Mouse (Mus musculus): ENCODE results near the gene Rnf216. TPM values are rescaled to one million over a fixed set of nuclear protein-coding genes. Genes with fewer than 3 reads are reported as not detected.

The Rnf216 gene
- polyA plus RNA-seq, 1 experiment from 2014 or later, result 33.1 TPM

- no peaks in the 10 kb centered on the region for H3K36me3 ChIP-seq
- H3K27ac ChIP-seq (replicated peaks), result no peak overlapping the region
- no peak overlapping the region for H3K9ac ChIP-seq
- no peaks in the 10 kb centered on the region for H3K9me3 ChIP-seq
- no peaks in the 10 kb centered on the region for H3K4me1 ChIP-seq (replicated peaks)
- 72% methylated on average over 6 of the region's 6 CpGs for WGBS
- H3K4me3 ChIP-seq, result no peak overlapping the region
- no peak for ATAC-seq (ENCODE audit: low read depth)
- no peaks in the 10 kb centered on the region for H3K27me3 ChIP-seq
- H3K4me2 ChIP-seq, result no peak overlapping the region
Measured at GRCm38 (mm10) chr5:142950405-142950804, 162.4 kb downstream of the Rnf216 start.

GRCm38 (mm10) chr5:142949580-142949979 is 163.2 kb downstream of the Rnf216 start:
- ATAC-seq (ENCODE audit: low read depth), result no peak
- no peak overlapping the region for H3K4me3 ChIP-seq
- no peaks in the 10 kb centered on the region for H3K4me1 ChIP-seq (replicated peaks)
- H3K36me3 ChIP-seq, result no peaks in the 10 kb centered on the region
- WGBS, result 67% methylated on average over 6 of the region's 6 CpGs
- H3K9ac ChIP-seq, result no peak overlapping the region
- no peaks in the 10 kb centered on the region for H3K27me3 ChIP-seq
- no peaks in the 10 kb centered on the region for H3K9me3 ChIP-seq
- H3K4me2 ChIP-seq, result no peak overlapping the region
- no peak overlapping the region for H3K27ac ChIP-seq (replicated peaks)

- Histone ChIP-seq H3K36me3 (no peaks in the 10 kb centered on the region), H3K27me3 (no peaks in the 10 kb centered on the region), H3K4me2 (no peak overlapping the region), H3K4me1 (replicated peaks) (no peaks in the 10 kb centered on the region), H3K4me3 (no peak overlapping the region), H3K27ac (replicated peaks) (no peak overlapping the region), H3K9ac (no peak overlapping the region), H3K9me3 (no peaks in the 10 kb centered on the region)
- WGBS, result 88% methylated on average over 7 of the region's 7 CpGs
- no peak for ATAC-seq (ENCODE audit: low read depth)
Measured at GRCm38 (mm10) chr5:142947460-142947859, 165.3 kb downstream of the Rnf216 start.

- no peaks in the 10 kb centered on the region for H3K4me1 ChIP-seq (replicated peaks)
- WGBS, result 71% methylated on average over 8 of the region's 8 CpGs
- H3K36me3 ChIP-seq, result no peaks in the 10 kb centered on the region
- H3K9me3 ChIP-seq, result peaks cover 2% of the 10 kb centered on the region; the same call in 1 of the 2 replicates
- no peak overlapping the region for H3K27ac ChIP-seq (replicated peaks)
- no peak for ATAC-seq (ENCODE audit: low read depth)
- H3K4me2 ChIP-seq, result no peak overlapping the region
- no peak overlapping the region for H3K4me3 ChIP-seq
- H3K27me3 ChIP-seq, result no peaks in the 10 kb centered on the region
- H3K9ac ChIP-seq, result no peak overlapping the region
Measured at GRCm38 (mm10) chr5:142944979-142945682, 167.7 kb downstream of the Rnf216 start.

Small RNA genes lying within 50 kb of the gene (microRNA-seq; reads per million reads assigned to microRNA genes)
- not detected for gene Gm44405

Other genes with a start within 250 kb of the Rnf216 start
- 25.5 and 28.2 TPM in 2 replicates for gene Fbxl18, start 217.6 kb downstream of the Rnf216 start, polyA plus RNA-seq (2015; fragmentation: Nextera tagmentation; extraction: Ambion mirVana)
- 15,088 and 16,772 TPM in 2 replicates for gene Actb, start 206.2 kb downstream of the Rnf216 start, polyA plus RNA-seq (2015; fragmentation: Nextera tagmentation; extraction: Ambion mirVana)
- 517 and 659 TPM in 2 replicates for gene Fscn1, start 152.7 kb downstream of the Rnf216 start, polyA plus RNA-seq (2015; fragmentation: Nextera tagmentation; extraction: Ambion mirVana)
- 0.04 TPM in 1 of 2 replicates, not detected in the other for gene Olfr718-ps1, start 34.6 kb upstream of the Rnf216 start, polyA plus RNA-seq (2015; fragmentation: Nextera tagmentation; extraction: Ambion mirVana)
- 14.6 TPM in 2 replicates for gene Rbak, start 67.8 kb upstream of the Rnf216 start, polyA plus RNA-seq (2015; fragmentation: Nextera tagmentation; extraction: Ambion mirVana)
- gene Spdye4b, start 68.0 kb upstream of the Rnf216 start, polyA plus RNA-seq (2015; fragmentation: Nextera tagmentation; extraction: Ambion mirVana), result not detected in 2 replicates
- gene Spdye4a, start 113.9 kb upstream of the Rnf216 start, polyA plus RNA-seq (2015; fragmentation: Nextera tagmentation; extraction: Ambion mirVana), result not detected in 2 replicates
- 22.0 and 23.6 TPM in 2 replicates for gene Zfp12, start 122.2 kb upstream of the Rnf216 start, polyA plus RNA-seq (2015; fragmentation: Nextera tagmentation; extraction: Ambion mirVana)
- 10.1 and 10.5 TPM in 2 replicates for gene Zfp316, start 157.0 kb upstream of the Rnf216 start, polyA plus RNA-seq (2015; fragmentation: Nextera tagmentation; extraction: Ambion mirVana)
- 0.10 and 0.11 TPM in 2 replicates for gene Zfp853, start 180.6 kb upstream of the Rnf216 start, polyA plus RNA-seq (2015; fragmentation: Nextera tagmentation; extraction: Ambion mirVana)
- 35.7 and 38.0 TPM in 2 replicates for gene E130309D02Rik, start 202.4 kb upstream of the Rnf216 start, polyA plus RNA-seq (2015; fragmentation: Nextera tagmentation; extraction: Ambion mirVana)
- 71.3 and 74.0 TPM in 2 replicates for gene Zdhhc4, start 216.3 kb upstream of the Rnf216 start, polyA plus RNA-seq (2015; fragmentation: Nextera tagmentation; extraction: Ambion mirVana)
- gene Grid2ip, start 244.3 kb upstream of the Rnf216 start, polyA plus RNA-seq (2015; fragmentation: Nextera tagmentation; extraction: Ambion mirVana), result 0.54 TPM in 1 of 2 replicates, not detected in the other

All from neural tube, embryonic 13.5 days (tissue).